Comparison of ENCODE assay signal across 16 mouse cellular contexts in the genomic region with DNA sequence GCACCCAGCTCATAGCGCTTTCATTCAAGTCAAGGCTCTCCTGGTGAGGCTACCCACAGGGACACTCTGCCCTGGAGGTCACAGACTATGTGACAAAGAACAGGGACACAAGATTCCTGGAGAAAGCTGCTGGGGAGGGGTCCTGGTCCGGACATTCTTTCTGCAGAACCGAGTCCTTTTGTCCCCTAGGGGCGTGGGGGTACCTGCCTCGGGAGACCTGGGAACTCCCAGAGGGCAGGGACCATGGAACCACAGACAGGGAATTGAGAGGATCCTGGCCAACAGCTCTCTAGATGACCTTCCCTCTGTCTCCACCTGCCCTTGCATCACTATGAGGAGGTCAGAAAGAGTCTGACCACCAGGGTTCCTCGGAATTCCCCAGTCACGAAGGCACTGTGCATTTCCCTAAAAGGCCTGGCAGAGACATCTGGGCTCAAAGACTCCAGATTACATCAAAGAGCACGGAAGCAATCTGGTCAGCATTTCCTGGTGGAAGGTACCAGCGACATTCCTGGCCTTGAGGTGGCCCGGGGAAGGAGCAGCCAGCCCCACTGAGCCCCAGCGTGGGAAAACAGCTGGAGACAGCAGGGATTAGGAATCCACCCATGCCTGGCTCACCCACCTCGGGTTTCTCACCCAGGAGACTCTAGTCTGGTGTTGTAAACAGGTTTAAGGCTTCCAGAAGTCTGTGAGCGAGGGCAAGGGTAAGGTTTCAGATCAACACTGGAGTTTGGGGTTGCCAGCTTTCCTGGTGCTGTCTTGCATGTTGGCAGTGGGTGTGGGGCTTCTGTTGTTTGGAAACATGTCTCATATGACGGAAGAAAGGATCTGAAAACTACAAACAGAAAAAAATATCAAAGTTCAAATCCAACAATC.
DNase-seq lines count a peak whose midpoint lies in the region; ATAC-seq and TF ChIP-seq lines count a peak whose summit lies in the region.
"Had no signal": no experiment of that assay in that cellular context is flagged by ENCODE, and none has a peak within 500 bp of the region (broad histone marks: within the 10 kb centered on the region; RNA-seq: fewer than 3 reads in every experiment).

No protein-coding gene starts in this region.

- 46% methylated on average over 14 of the region's 14 CpGs for WGBS in kidney, embryonic 15.5 days
- WGBS in embryonic facial prominence, embryonic 13.5 days: 33% methylated on average over 14 of the region's 14 CpGs
- 69% methylated on average over 14 of the region's 14 CpGs for WGBS in midbrain, postnatal 0 days

- H3K4me1 ChIP-seq in kidney, embryonic 15.5 days: peaks cover 60% of the 10 kb centered on the region
- peaks cover 29 to 40% of the 10 kb centered on the region in 2 experiments for H3K4me1 ChIP-seq in CH12.LX (ENCODE audit: control insufficient read depth in 1 of 2, insufficient read depth in 2 of 2)
- peaks cover 54% of the 10 kb centered on the region for H3K4me1 ChIP-seq in embryonic facial prominence, embryonic 13.5 days
- H3K4me1 ChIP-seq in midbrain, postnatal 0 days (ENCODE audit: insufficient read depth, low read length): no peaks in the 10 kb centered on the region

- no peak for TF ChIP-seq RAD21 in CH12.LX (IDR thresholded peaks at IDR 0.05; ENCODE audit: low read depth, low read length)

- H3K4me2 ChIP-seq in kidney, embryonic 15.5 days: no peak overlapping the region
- H3K4me2 ChIP-seq in CH12.LX (ENCODE audit: insufficient read depth, low read depth, poor library complexity, severe bottlenecking): no peak overlapping the region
- no peak overlapping the region for H3K4me2 ChIP-seq in embryonic facial prominence, embryonic 13.5 days
- H3K4me2 ChIP-seq in midbrain, postnatal 0 days (ENCODE audit: low read depth, low read length, poor library complexity, severe bottlenecking): no peak overlapping the region
- H3K4me2 ChIP-seq: forebrain, embryonic 13.5 days; liver, embryonic 13.5 days; neural tube, embryonic 12.5 days had no signal

- no peaks in the 10 kb centered on the region for H3K36me3 ChIP-seq in kidney, embryonic 15.5 days
- H3K36me3 ChIP-seq in CH12.LX (replicated peaks in 1 of 2; ENCODE audit: control insufficient read depth in 1 of 2, insufficient read depth in 1 of 2, low read length in 1 of 2): no peaks in the 10 kb centered on the region
- H3K36me3 ChIP-seq in embryonic facial prominence, embryonic 13.5 days: no peaks in the 10 kb centered on the region
- H3K36me3 ChIP-seq in midbrain, postnatal 0 days (ENCODE audit: insufficient read depth, low read length): no peaks in the 10 kb centered on the region
- H3K36me3 ChIP-seq: liver, embryonic 13.5 days; neural tube, embryonic 12.5 days had no signal

- dilution Hi-C loops in CH12.LX (cut with MboI; ENCODE audit: extremely low pct_ligation_motif_present, extremely low pct_unique_long_range_greater_than_20kb, low sequenced_read_pairs): no loop called here

- no peak for ATAC-seq in kidney, embryonic 15.5 days (replicated peaks; ENCODE audit: low FRiP score)
- ATAC-seq in embryonic facial prominence, embryonic 13.5 days (ENCODE audit: insufficient number of reproducible peaks, insufficient read depth, low FRiP score, low TSS enrichment, low read depth): no peak
- ATAC-seq in midbrain, postnatal 0 days (ENCODE audit: low FRiP score): no peak
- ATAC-seq: forebrain, embryonic 13.5 days; Patski had no signal

- H3K27me3 ChIP-seq in kidney, embryonic 15.5 days: no peaks in the 10 kb centered on the region
- peaks cover 7% of the 10 kb centered on the region for H3K27me3 ChIP-seq in CH12.LX (replicated peaks)
- H3K27me3 ChIP-seq in embryonic facial prominence, embryonic 13.5 days: no peaks in the 10 kb centered on the region
- no peaks in the 10 kb centered on the region for H3K27me3 ChIP-seq in midbrain, postnatal 0 days (ENCODE audit: insufficient read depth, low read length)
- H3K27me3 ChIP-seq: forebrain, embryonic 13.5 days; liver, embryonic 13.5 days; neural tube, embryonic 12.5 days; Patski had no signal

- no peaks in the 10 kb centered on the region for H3K79me2 ChIP-seq in CH12.LX (replicated peaks; ENCODE audit: control insufficient read depth, extremely low read depth, insufficient read depth, poor library complexity, severe bottlenecking)

- peak overlapping the region; percentile 49; the same call in 1 of the 2 replicates for H3K27ac ChIP-seq in gastrocnemius, adult 2 months
- peak overlapping the region; percentile 64 for H3K27ac ChIP-seq in kidney, embryonic 15.5 days
- no peak overlapping the region for H3K27ac ChIP-seq in CH12.LX (ENCODE audit: insufficient read depth, low read depth)
- peak overlapping the region; percentile 74 for H3K27ac ChIP-seq in embryonic facial prominence, embryonic 13.5 days
- H3K27ac ChIP-seq in midbrain, postnatal 0 days (ENCODE audit: low read depth, low read length): no peak overlapping the region
- H3K27ac ChIP-seq: forebrain, embryonic 13.5 days; liver, embryonic 13.5 days; neural tube, embryonic 12.5 days had no signal

- no peak for TF ChIP-seq CTCF in gastrocnemius, adult 2 months (IDR thresholded peaks at IDR 0.05)
- no peak for TF ChIP-seq CTCF in CH12.LX (conservative IDR thresholded peaks at IDR 0.05 in 1 of 2, IDR thresholded peaks at IDR 0.05 in 1 of 2; ENCODE audit: low read depth in 2 of 2, low read length in 2 of 2)
- TF ChIP-seq CTCF in midbrain, postnatal 0 days (IDR thresholded peaks at IDR 0.05): no peak

- H3K9me3 ChIP-seq in kidney, embryonic 15.5 days (replicated peaks): no peaks in the 10 kb centered on the region
- no peaks in the 10 kb centered on the region for H3K9me3 ChIP-seq in CH12.LX (replicated peaks; ENCODE audit: low read length)
- H3K9me3 ChIP-seq in embryonic facial prominence, embryonic 13.5 days: 0 out of 2 replicates have a peak, but pooled peaks cover 6% of the 10 kb centered on the region
- no peaks in the 10 kb centered on the region for H3K9me3 ChIP-seq in midbrain, postnatal 0 days (ENCODE audit: low read length)
- H3K9me3 ChIP-seq: forebrain, embryonic 13.5 days; liver, embryonic 13.5 days; neural tube, embryonic 12.5 days had no signal

- intact Hi-C loops in gastrocnemius, adult 2 months (cut with DNase I): no loop called here

- no peak for TF ChIP-seq POLR2A in CH12.LX (IDR thresholded peaks at IDR 0.05; ENCODE audit: low read depth, low read length)

- no peak for DNase-seq in gastrocnemius, adult 2 months
- DNase-seq in gastrocnemius, adult 8-10 months (ENCODE audit: low spot score in 2 of 2): no peak
- DNase-seq in kidney, postnatal 36 days: no peak
- no peak for DNase-seq in CH12.LX (ENCODE audit: extremely low read depth)
- DNase-seq in cerebellum, adult 11-12 months: no peak
- DNase-seq in midbrain, postnatal 0 days (ENCODE audit: low spot score): no peak
- DNase-seq: cerebellum, postnatal 25 days; gastrocnemius, postnatal 36 days; liver, embryonic 13.5 days; right cerebral cortex, postnatal 14 days had no signal

- H3K9ac ChIP-seq in kidney, embryonic 15.5 days: no peak overlapping the region
- no peak overlapping the region for H3K9ac ChIP-seq in CH12.LX (ENCODE audit: insufficient read depth, low read depth)
- no peak overlapping the region for H3K9ac ChIP-seq in embryonic facial prominence, embryonic 13.5 days
- H3K9ac ChIP-seq in midbrain, postnatal 0 days (replicated peaks; ENCODE audit: low read length, poor library complexity, severe bottlenecking): no peak overlapping the region
- H3K9ac ChIP-seq: forebrain, embryonic 13.5 days; liver, embryonic 13.5 days; neural tube, embryonic 12.5 days had no signal

- TF ChIP-seq EP300 in CH12.LX (IDR thresholded peaks at IDR 0.05; ENCODE audit: low read length): no peak

- no peak overlapping the region for H3K4me3 ChIP-seq in gastrocnemius, adult 2 months
- H3K4me3 ChIP-seq in kidney, embryonic 15.5 days (replicated peaks): no peak overlapping the region
- H3K4me3 ChIP-seq in CH12.LX (replicated peaks in 1 of 3; ENCODE audit: low read depth in 2 of 3, low read length in 2 of 3, poor library complexity in 1 of 3): no peak overlapping the region
- no peak overlapping the region for H3K4me3 ChIP-seq in embryonic facial prominence, embryonic 13.5 days
- H3K4me3 ChIP-seq in midbrain, postnatal 0 days (ENCODE audit: low read depth, low read length): no peak overlapping the region
- H3K4me3 ChIP-seq: forebrain, embryonic 13.5 days; liver, embryonic 13.5 days; megakaryocyte, embryonic 14.5 days; neural tube, embryonic 12.5 days had no signal

- in situ Hi-C loops in CH12.LX (cut with MboI; ENCODE audit: low pct_ligation_motif_present, low pct_unique_long_range_greater_than_20kb, low sequenced_read_pairs): loop anchor here (5.0 kb wide), 1 partner anchor 36 kb away; no protein-coding TSS in a partner anchor

TF ChIP-seq in CH12.LX, 34 proteins besides CTCF, POLR2A, EP300 and RAD21:
- TF ChIP-seq IRF4 (IDR thresholded peaks at IDR 0.05; ENCODE audit: low read depth, low read length): no peak
- no peak for TF ChIP-seq TBP (conservative IDR thresholded peaks at IDR 0.05; ENCODE audit: low read depth, low read length)
- no peak for TF ChIP-seq HCFC1 (IDR thresholded peaks at IDR 0.05; ENCODE audit: low read depth, low read length)
- TF ChIP-seq TCF12 (IDR thresholded peaks at IDR 0.05; ENCODE audit: low read depth, low read length): 0 out of 2 replicates have a peak, but pooled peaks have one; percentile 5
- TF ChIP-seq BHLHE40 (IDR thresholded peaks at IDR 0.05; ENCODE audit: low read depth, low read length): no peak
- no peak for TF ChIP-seq POLR2AphosphoS2 (IDR thresholded peaks at IDR 0.05; ENCODE audit: low read depth, low read length)
- TF ChIP-seq ZNF384 (IDR thresholded peaks at IDR 0.05; ENCODE audit: low read depth, low read length): no peak
TF ChIP-seq in CH12.LX: peak in this region for 1.

Comparison
In these comparisons a context has a peak if more than half of its experiments do, and no peak if none do; other contexts are left out.
1. H3K27ac ChIP-seq: peak in gastrocnemius, adult 2 months (single experiment), kidney, embryonic 15.5 days (single experiment) and embryonic facial prominence, embryonic 13.5 days (single experiment); none in CH12.LX (single experiment) and midbrain, postnatal 0 days (single experiment).